Comparison of ENCODE assay signal across 8 mouse cellular contexts in genomic region chr2:114260397-114261071, GRCm38 (mm10). TPM values are rescaled to one million over a fixed set of nuclear protein-coding genes. Genes with fewer than 3 reads are reported as not detected.
A peak's percentile ranks its signal among the peaks of the same experiment; 100 is the strongest.
DNase-seq lines count a peak whose midpoint lies in the region; ATAC-seq and TF ChIP-seq lines count a peak whose summit lies in the region.

No protein-coding gene starts in this region.

- peak; percentile 84 for TF ChIP-seq CTCF in heart, adult 2 months (IDR thresholded peaks at IDR 0.05)
- peak; percentile 30; the same call in 1 of the 2 replicates for TF ChIP-seq CTCF in small intestine, adult 2 months (IDR thresholded peaks at IDR 0.05; ENCODE audit: extremely low read depth, insufficient read length, insufficient replicate concordance, low read depth, low read length)

- H3K79me2 ChIP-seq in heart, adult 2 months (replicated peaks; ENCODE audit: control insufficient read depth, insufficient read depth, low read length): no peaks in the 10 kb centered on the region

- no peaks in the 10 kb centered on the region for H3K36me3 ChIP-seq in heart, adult 2 months (ENCODE audit: control insufficient read depth, insufficient read depth, low read length)
- H3K36me3 ChIP-seq in embryonic facial prominence, embryonic 13.5 days: no peaks in the 10 kb centered on the region
- no peaks in the 10 kb centered on the region for H3K36me3 ChIP-seq in small intestine, adult 2 months (ENCODE audit: control insufficient read depth, insufficient read depth, low read length)

- WGBS in heart, adult 2 months: 25% methylated on average over 8 of the region's 8 CpGs
- 42% methylated on average over 8 of the region's 8 CpGs for WGBS in embryonic facial prominence, embryonic 13.5 days
- 33% methylated on average over 8 of the region's 8 CpGs for whole genome bisulfite sequencing in small intestine, adult 2 months

- H3K27ac ChIP-seq in heart, adult 2 months: no peak overlapping the region
- H3K27ac ChIP-seq in embryonic facial prominence, embryonic 13.5 days: no peak overlapping the region
- no peak overlapping the region for H3K27ac ChIP-seq in small intestine, adult 2 months (ENCODE audit: insufficient read depth, low read depth, low read length)

- intact Hi-C loops in heart, adult 2 months (cut with DNase I): loop anchor here (5.0 to 10.0 kb wide), 3 partner anchors 177 to 1844 kb away; no protein-coding TSS in a partner anchor
- intact Hi-C loops in heart, postnatal 36 days (cut with DNase I): loop anchor here (5.0 to 10.0 kb wide), 4 partner anchors 192 to 1842 kb away; no protein-coding TSS in a partner anchor

- H3K4me3 ChIP-seq in heart, adult 2 months: no peak overlapping the region
- peak overlapping the region; percentile 24 for H3K4me3 ChIP-seq in embryonic facial prominence, embryonic 13.5 days
- no peak overlapping the region for H3K4me3 ChIP-seq in small intestine, adult 2 months (ENCODE audit: low read depth, low read length)

- 0 out of 2 replicates have a peak, but pooled peaks have one; percentile 61 for TF ChIP-seq EP300 in heart, adult 2 months (IDR thresholded peaks at IDR 0.05; ENCODE audit: insufficient read depth, low read depth, low read length)

- TF ChIP-seq POLR2A in heart, adult 2 months (IDR thresholded peaks at IDR 0.05; ENCODE audit: insufficient read depth, low read depth, low read length): no peak
- no peak for TF ChIP-seq POLR2A in small intestine, adult 2 months (IDR thresholded peaks at IDR 0.05; ENCODE audit: low read depth, low read length)

- H3K9me3 ChIP-seq in embryonic facial prominence, embryonic 13.5 days: no peaks in the 10 kb centered on the region

- H3K4me1 ChIP-seq in heart, adult 2 months (ENCODE audit: control insufficient read depth, insufficient read depth, low read length): no peaks in the 10 kb centered on the region
- peaks cover 3% of the 10 kb centered on the region; the same call in 1 of the 2 replicates for H3K4me1 ChIP-seq in embryonic facial prominence, embryonic 13.5 days
- no peaks in the 10 kb centered on the region for H3K4me1 ChIP-seq in small intestine, adult 2 months (ENCODE audit: control insufficient read depth, insufficient read depth, insufficient read length, low read length)

- no peak for DNase-seq in heart, adult 2 months
- no peak for DNase-seq in heart, adult 11 months
- DNase-seq in adrenal gland, adult 8-10 months: peak; percentile 12
- DNase-seq in heart, postnatal 36 days: peak; percentile 17 to 20
- DNase-seq in kidney, postnatal 4 days: peak; percentile 37 to 53
- peak; percentile 53 for DNase-seq in lung, postnatal 36 days

- H3K4me2 ChIP-seq in embryonic facial prominence, embryonic 13.5 days: peak overlapping the region; percentile 26; the same call in 1 of the 2 replicates

- no peaks in the 10 kb centered on the region for H3K27me3 ChIP-seq in heart, adult 2 months (ENCODE audit: control insufficient read depth, insufficient read depth, low read length)
- H3K27me3 ChIP-seq in embryonic facial prominence, embryonic 13.5 days: peaks cover 11% of the 10 kb centered on the region; the same call in 1 of the 2 replicates
- no peaks in the 10 kb centered on the region for H3K27me3 ChIP-seq in small intestine, adult 2 months (ENCODE audit: control insufficient read depth, insufficient read depth, low read length)

- ATAC-seq in embryonic facial prominence, embryonic 13.5 days (ENCODE audit: insufficient number of reproducible peaks, insufficient read depth, low FRiP score, low TSS enrichment, low read depth): no peak

- H3K9ac ChIP-seq in heart, adult 2 months (ENCODE audit: low read depth, low read length): no peak overlapping the region
- no peak overlapping the region for H3K9ac ChIP-seq in embryonic facial prominence, embryonic 13.5 days

RNA-seq across cellular contexts. Expression of gene Zfp770, which starts 59.3 kb away (rescaled TPM):
- total RNA-seq in heart, adult 2 months (2021): 10 to 100 TPM; 16.8 to 18.6 TPM
- 3.4 and 9.0 TPM in 2 replicates for polyA plus RNA-seq in heart, adult 2 months (2012; rRNA removed)
- 10 to 100 TPM in 3 of 4 experiments, 1 to 10 TPM in 1; 8.7 to 13.9 (median 12.9) TPM for total RNA-seq in adrenal gland, adult 8-10 months (2022)
- 3.9 and 5.9 TPM in 2 replicates for polyA plus RNA-seq in embryonic facial prominence, embryonic 13.5 days (2015; fragmentation: Nextera tagmentation; extraction: Ambion mirVana)
- total RNA-seq in heart, postnatal 36 days (2021): 10 to 100 TPM; 14.6 to 16.3 TPM
- polyA plus RNA-seq in small intestine, adult 2 months (2012; rRNA removed): 0.09 and 0.13 TPM in 2 replicates

Comparison
In these comparisons a context has a peak if more than half of its experiments do, and no peak if none do; other contexts are left out.
1. DNase-seq: peak in adrenal gland, adult 8-10 months (single experiment), heart, postnatal 36 days (2 of 2), kidney, postnatal 4 days (2 of 2) and lung, postnatal 36 days (single experiment); none in heart, adult 2 months (0 of 2) and heart, adult 11 months (single experiment).